ENCODE assay signal across 8 mouse cellular contexts in the genomic region with DNA sequence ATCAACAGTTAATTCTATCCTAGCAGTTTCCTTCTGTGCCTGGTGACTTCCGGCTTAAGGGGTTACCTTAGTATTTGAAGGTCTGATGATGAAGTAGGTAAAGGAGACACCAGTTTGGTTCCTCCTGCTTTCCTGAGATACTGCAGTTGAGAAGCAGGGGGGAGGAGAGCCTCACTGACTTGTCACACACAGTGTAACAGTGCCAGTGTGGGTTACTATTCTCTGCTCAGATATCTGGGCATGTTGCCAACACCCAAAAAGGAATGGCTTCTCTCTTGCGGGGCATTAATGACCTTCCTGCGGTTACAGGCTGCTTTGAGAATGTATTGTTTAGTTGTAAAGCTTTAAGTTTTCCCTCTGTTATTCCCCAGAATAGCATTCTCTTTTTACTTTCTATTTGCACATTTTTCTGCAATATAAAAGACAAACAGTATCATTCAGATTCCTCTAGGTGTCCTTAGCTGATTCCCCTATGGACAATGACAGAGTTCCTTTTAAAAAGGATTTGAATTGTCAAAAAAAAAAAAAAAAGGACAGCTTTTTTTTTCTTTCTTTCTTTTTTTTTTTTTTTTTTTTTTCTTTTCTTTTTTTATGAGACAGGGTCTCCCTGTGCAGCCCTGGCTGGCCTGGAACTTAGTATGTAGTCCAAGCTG. TPM values are rescaled to one million over a fixed set of nuclear protein-coding genes. Genes with fewer than 3 reads are reported as not detected.
DNase-seq lines count a peak whose midpoint lies in the region; ATAC-seq and TF ChIP-seq lines count a peak whose summit lies in the region.

No protein-coding gene starts in this region.

- TF ChIP-seq POLR2A in limb, embryonic 14.5 days (IDR thresholded peaks at IDR 0.05; ENCODE audit: borderline replicate concordance, extremely low read depth, insufficient read depth, insufficient read length), result no peak

- peak overlapping the region; percentile 81 for H3K4me2 ChIP-seq in hindbrain, embryonic 13.5 days
- H3K4me2 ChIP-seq in forebrain, embryonic 15.5 days (replicated peaks), result peak overlapping the region; percentile 63; the same call in 1 of the 2 replicates
- H3K4me2 ChIP-seq in intestine, postnatal 0 days (replicated peaks; ENCODE audit: low read depth), result peak overlapping the region; percentile 54
- no peak overlapping the region for H3K4me2 ChIP-seq in limb, embryonic 14.5 days (replicated peaks; ENCODE audit: low read depth, low read length, severe bottlenecking)

- no peak for DNase-seq in hindbrain, embryonic 10.5 days (ENCODE audit: low spot score)
- DNase-seq in adrenal gland, adult 2 months, result peak; percentile 76
- peak; percentile 34 for DNase-seq in limb, embryonic 14.5 days (ENCODE audit: low spot score)
- peak; percentile 75 for DNase-seq in retina, postnatal 1 day
- DNase-seq in urinary bladder, postnatal 25 days (ENCODE audit: low spot score), result no peak

- H3K9ac ChIP-seq in hindbrain, embryonic 13.5 days, result no peak overlapping the region
- no peak overlapping the region for H3K9ac ChIP-seq in forebrain, embryonic 15.5 days (replicated peaks)
- H3K9ac ChIP-seq in intestine, postnatal 0 days (ENCODE audit: low read depth, low read length), result 0 out of 2 replicates have a peak overlapping the region, but pooled peaks have one; percentile 2
- H3K9ac ChIP-seq in limb, embryonic 14.5 days (ENCODE audit: low read depth, low read length, severe bottlenecking), result no peak overlapping the region; the same call in 1 of the 2 replicates

- ATAC-seq in hindbrain, embryonic 13.5 days (ENCODE audit: low FRiP score), result no peak
- ATAC-seq in forebrain, embryonic 15.5 days (replicated peaks), result no peak
- ATAC-seq in intestine, postnatal 0 days, result no peak
- no peak for ATAC-seq in limb, embryonic 14.5 days (ENCODE audit: low FRiP score, low read depth)

- H3K36me3 ChIP-seq in hindbrain, embryonic 13.5 days, result peaks cover 20% of the 10 kb centered on the region
- peaks cover 28% of the 10 kb centered on the region for H3K36me3 ChIP-seq in hindbrain, embryonic 10.5 days
- H3K36me3 ChIP-seq in forebrain, embryonic 15.5 days, result peaks cover 15% of the 10 kb centered on the region; the same call in 1 of the 2 replicates
- H3K36me3 ChIP-seq in intestine, postnatal 0 days (ENCODE audit: control insufficient read depth, insufficient read depth), result 0 out of 2 replicates have a peak, but pooled peaks cover 4% of the 10 kb centered on the region
- H3K36me3 ChIP-seq in limb, embryonic 14.5 days (ENCODE audit: control insufficient read depth, insufficient read depth, low read length), result peaks cover 14% of the 10 kb centered on the region

- H3K27ac ChIP-seq in hindbrain, embryonic 13.5 days, result peak overlapping the region; percentile 64
- H3K27ac ChIP-seq in hindbrain, embryonic 10.5 days, result no peak overlapping the region
- H3K27ac ChIP-seq in forebrain, embryonic 15.5 days (replicated peaks), result no peak overlapping the region
- peak overlapping the region; percentile 29; the same call in 1 of the 2 replicates for H3K27ac ChIP-seq in intestine, postnatal 0 days (ENCODE audit: low read depth, low read length)
- H3K27ac ChIP-seq in limb, embryonic 14.5 days (replicated peaks; ENCODE audit: low read depth, low read length), result no peak overlapping the region

- H3K27me3 ChIP-seq in hindbrain, embryonic 13.5 days, result no peaks in the 10 kb centered on the region
- no peaks in the 10 kb centered on the region for H3K27me3 ChIP-seq in hindbrain, embryonic 10.5 days (ENCODE audit: insufficient read depth, poor library complexity, severe bottlenecking)
- no peaks in the 10 kb centered on the region for H3K27me3 ChIP-seq in forebrain, embryonic 15.5 days
- no peaks in the 10 kb centered on the region for H3K27me3 ChIP-seq in intestine, postnatal 0 days (replicated peaks; ENCODE audit: control insufficient read depth, insufficient read depth, low read length)
- H3K27me3 ChIP-seq in limb, embryonic 14.5 days (ENCODE audit: control insufficient read depth, insufficient read depth, low read length), result no peaks in the 10 kb centered on the region

- H3K4me3 ChIP-seq in hindbrain, embryonic 13.5 days, result peak overlapping the region; percentile 12; the same call in 1 of the 2 replicates
- no peak overlapping the region for H3K4me3 ChIP-seq in hindbrain, embryonic 10.5 days
- no peak overlapping the region for H3K4me3 ChIP-seq in forebrain, embryonic 15.5 days
- H3K4me3 ChIP-seq in intestine, postnatal 0 days (ENCODE audit: low read depth, low read length), result no peak overlapping the region
- H3K4me3 ChIP-seq in limb, embryonic 14.5 days (replicated peaks; ENCODE audit: low read length), result no peak overlapping the region

- no peaks in the 10 kb centered on the region for H3K9me3 ChIP-seq in hindbrain, embryonic 13.5 days
- H3K9me3 ChIP-seq in hindbrain, embryonic 10.5 days, result no peaks in the 10 kb centered on the region
- no peaks in the 10 kb centered on the region for H3K9me3 ChIP-seq in forebrain, embryonic 15.5 days
- no peaks in the 10 kb centered on the region for H3K9me3 ChIP-seq in intestine, postnatal 0 days (ENCODE audit: control insufficient read depth)
- no peaks in the 10 kb centered on the region for H3K9me3 ChIP-seq in limb, embryonic 14.5 days (ENCODE audit: control insufficient read depth, low read length)

- H3K4me1 ChIP-seq in hindbrain, embryonic 13.5 days (replicated peaks), result peaks cover 28% of the 10 kb centered on the region
- peaks cover 27% of the 10 kb centered on the region for H3K4me1 ChIP-seq in hindbrain, embryonic 10.5 days (replicated peaks)
- peaks cover 34% of the 10 kb centered on the region for H3K4me1 ChIP-seq in forebrain, embryonic 15.5 days
- no peaks in the 10 kb centered on the region; the same call in none of the 2 replicates for H3K4me1 ChIP-seq in intestine, postnatal 0 days (replicated peaks; ENCODE audit: control insufficient read depth, insufficient read depth, low read length)
- H3K4me1 ChIP-seq in limb, embryonic 14.5 days (ENCODE audit: control insufficient read depth, insufficient read depth, low read length), result peaks cover 10% of the 10 kb centered on the region

- 43% methylated on average over 3 of the region's 3 CpGs for WGBS in hindbrain, embryonic 13.5 days
- 85% methylated on average over 3 of the region's 3 CpGs for WGBS in hindbrain, embryonic 10.5 days
- 26% methylated on average over 3 of the region's 3 CpGs for WGBS in forebrain, embryonic 15.5 days
- WGBS in intestine, postnatal 0 days, result 19% methylated on average over 3 of the region's 3 CpGs
- 36% methylated on average over 3 of the region's 3 CpGs for WGBS in limb, embryonic 14.5 days

- TF ChIP-seq CTCF in intestine, postnatal 0 days (IDR thresholded peaks at IDR 0.05; ENCODE audit: low read depth), result no peak

RNA-seq across cellular contexts. Expression of gene Wdpcp, which starts 2.5 kb away (rescaled TPM):
- polyA plus RNA-seq in hindbrain, embryonic 13.5 days (2015; fragmentation: Nextera tagmentation; extraction: Ambion mirVana), result 10.1 and 11.8 TPM in 2 replicates
- polyA plus RNA-seq in hindbrain, embryonic 10.5 days (2016; fragmentation: Nextera tagmentation; extraction: Ambion mirVana), result 13.8 and 13.9 TPM in 2 replicates
- 10 to 100 TPM; 12.6 to 13.3 TPM for total RNA-seq in adrenal gland, adult 2 months (2021)
- 2.1 and 2.5 TPM in 2 replicates for polyA plus RNA-seq in adrenal gland, adult 2 months (2012; rRNA removed)
- 11.3 and 13.1 TPM in 2 replicates for polyA plus RNA-seq in forebrain, embryonic 15.5 days (2015; fragmentation: Nextera tagmentation; extraction: Ambion mirVana)
- polyA plus RNA-seq in intestine, postnatal 0 days (2015; fragmentation: Nextera tagmentation; extraction: Ambion mirVana), result 1.4 and 2.8 TPM in 2 replicates
- polyA plus RNA-seq in limb, embryonic 14.5 days (2012; rRNA removed), result 5.9 and 8.1 TPM in 2 replicates
- 5.4 and 8.9 TPM in 2 replicates for polyA plus RNA-seq in limb, embryonic 14.5 days (2014; fragmentation: Nextera tagmentation; extraction: Ambion mirVana)

RNA-seq across cellular contexts. Expression of gene Mdh1, which starts 2.6 kb away (rescaled TPM):
- 454 and 458 TPM in 2 replicates for polyA plus RNA-seq in hindbrain, embryonic 13.5 days (2015; fragmentation: Nextera tagmentation; extraction: Ambion mirVana)
- polyA plus RNA-seq in hindbrain, embryonic 10.5 days (2016; fragmentation: Nextera tagmentation; extraction: Ambion mirVana), result 411 and 415 TPM in 2 replicates
- 100 to 1,000 TPM; 548 to 669 TPM for total RNA-seq in adrenal gland, adult 2 months (2021)
- 60.0 and 66.6 TPM in 2 replicates for polyA plus RNA-seq in adrenal gland, adult 2 months (2012; rRNA removed)
- 462 and 467 TPM in 2 replicates for polyA plus RNA-seq in forebrain, embryonic 15.5 days (2015; fragmentation: Nextera tagmentation; extraction: Ambion mirVana)
- polyA plus RNA-seq in intestine, postnatal 0 days (2015; fragmentation: Nextera tagmentation; extraction: Ambion mirVana), result 779 and 782 TPM in 2 replicates
- polyA plus RNA-seq in limb, embryonic 14.5 days (2012; rRNA removed), result 134 and 208 TPM in 2 replicates
- polyA plus RNA-seq in limb, embryonic 14.5 days (2014; fragmentation: Nextera tagmentation; extraction: Ambion mirVana), result 363 and 381 TPM in 2 replicates

Comparison
In these comparisons a context has a peak if more than half of its experiments do, and no peak if none do; other contexts are left out.
1. H3K27ac ChIP-seq: peak in hindbrain, embryonic 13.5 days (single experiment) and intestine, postnatal 0 days (single experiment); none in hindbrain, embryonic 10.5 days (single experiment), forebrain, embryonic 15.5 days (single experiment) and limb, embryonic 14.5 days (single experiment).
2. DNase-seq: peak in adrenal gland, adult 2 months (single experiment), limb, embryonic 14.5 days (single experiment) and retina, postnatal 1 day (single experiment); none in hindbrain, embryonic 10.5 days (single experiment) and urinary bladder, postnatal 25 days (single experiment).